Mouse (Mus musculus): ENCODE data around the gene Slc6a5. TPM values are rescaled to one million over a fixed set of nuclear protein-coding genes. Genes with fewer than 3 reads are reported as not detected.

Gene Slc6a5
- polyA plus RNA-seq, 1 experiment from 2014 or later: 14.3 TPM

- Histone ChIP-seq H3K4me1 (replicated peaks) (peaks cover 24% of the 10 kb centered on the region), H3K36me3 (peaks cover 23% of the 10 kb centered on the region; the same call in 1 of the 2 replicates), H3K9ac (no peak overlapping the region), H3K27me3 (no peaks in the 10 kb centered on the region), H3K27ac (replicated peaks) (no peak overlapping the region; the same call in 1 of the 2 replicates), H3K4me2 (no peak overlapping the region), H3K9me3 (no peaks in the 10 kb centered on the region), H3K4me3 (no peak overlapping the region)
- ATAC-seq (ENCODE audit: low read depth): no peak
- WGBS: 55% methylated on average over 4 of the region's 4 CpGs
These were observed 43.7 kb downstream of the Slc6a5 start for GRCm38 (mm10) chr7:49953546-49954181.

- 45% methylated on average over 7 of the region's 7 CpGs for WGBS
- ATAC-seq (ENCODE audit: low read depth): peak; percentile 32; the same call in 1 of the 2 replicates
- H3K4me1 ChIP-seq (replicated peaks): peaks cover 24% of the 10 kb centered on the region
- no peak overlapping the region for H3K4me2 ChIP-seq
- H3K36me3 ChIP-seq: peaks cover 30% of the 10 kb centered on the region
- H3K27ac ChIP-seq (replicated peaks): peak overlapping the region; percentile 28; the same call in 1 of the 2 replicates
- H3K9ac ChIP-seq: no peak overlapping the region
- H3K9me3 ChIP-seq: no peaks in the 10 kb centered on the region
- H3K27me3 ChIP-seq: no peaks in the 10 kb centered on the region
- no peak overlapping the region for H3K4me3 ChIP-seq
These were observed 44.9 kb downstream of the Slc6a5 start for GRCm38 (mm10) chr7:49954834-49955233.

- Histone ChIP-seq H3K4me2 (no peak overlapping the region), H3K27ac (replicated peaks) (no peak overlapping the region), H3K9me3 (no peaks in the 10 kb centered on the region), H3K9ac (no peak overlapping the region), H3K27me3 (no peaks in the 10 kb centered on the region), H3K4me3 (no peak overlapping the region), H3K4me1 (replicated peaks) (peaks cover 24% of the 10 kb centered on the region), H3K36me3 (peaks cover 18% of the 10 kb centered on the region)
- no peak for ATAC-seq (ENCODE audit: low read depth)
- WGBS: 59% methylated on average over 3 of the region's 3 CpGs
These were observed 47.2 kb downstream of the Slc6a5 start for GRCm38 (mm10) chr7:49957142-49957541.

- Histone ChIP-seq H3K27me3 (no peaks in the 10 kb centered on the region), H3K9me3 (no peaks in the 10 kb centered on the region), H3K4me1 (replicated peaks) (peaks cover 8% of the 10 kb centered on the region; the same call in 1 of the 2 replicates), H3K4me3 (no peak overlapping the region), H3K4me2 (no peak overlapping the region), H3K9ac (no peak overlapping the region), H3K27ac (replicated peaks) (no peak overlapping the region), H3K36me3 (peaks cover 7% of the 10 kb centered on the region)
- ATAC-seq (ENCODE audit: low read depth): peak; percentile 55; the same call in 1 of the 2 replicates
- 38% methylated on average over 2 of the region's 2 CpGs for WGBS
These were observed 53.8 kb downstream of the Slc6a5 start for GRCm38 (mm10) chr7:49963764-49964163.

- H3K4me1 ChIP-seq (replicated peaks): peaks cover 5% of the 10 kb centered on the region; the same call in 1 of the 2 replicates
These were observed 59.6 kb downstream of the Slc6a5 start for GRCm38 (mm10) chr7:49969516-49969915.

GRCm38 (mm10) chr7:49974841-49975440 is 65.0 kb downstream of the Slc6a5 start, which contains the start of gene Nell1:
Nell1 (plus strand) TSS chr7:49974864.
- H3K9ac ChIP-seq: peak within 1 kb of the TSS; percentile 67
- H3K27ac ChIP-seq (replicated peaks): peak within 1 kb of the TSS; percentile 43; the same call in 1 of the 2 replicates
- peak within 1 kb of the TSS; percentile 47 for H3K4me3 ChIP-seq
- H3K9me3 ChIP-seq: no peaks in the 10 kb centered on the region
- peaks cover 76% of the 10 kb centered on the region for H3K27me3 ChIP-seq
- WGBS: 1% methylated on average over 52 of the region's 52 CpGs
- peak; percentile 66 for ATAC-seq (ENCODE audit: low read depth)
- peaks cover 24% of the 10 kb centered on the region for H3K4me1 ChIP-seq (replicated peaks)
- peak within 1 kb of the TSS; percentile 81 for H3K4me2 ChIP-seq
- H3K36me3 ChIP-seq: no peaks in the 10 kb centered on the region

More at GRCm38 (mm10) chr7:49969516-49969915, 59.6 kb downstream of the Slc6a5 start:
- no peak overlapping the region for H3K27ac ChIP-seq (replicated peaks)
- H3K4me2 ChIP-seq: no peak overlapping the region
- H3K4me3 ChIP-seq: no peak overlapping the region
- peaks cover 24% of the 10 kb centered on the region for H3K27me3 ChIP-seq
- WGBS: 34% methylated on average over 4 of the region's 4 CpGs
- H3K9ac ChIP-seq: no peak overlapping the region
- ATAC-seq (ENCODE audit: low read depth): no peak
- H3K9me3 ChIP-seq: no peaks in the 10 kb centered on the region
- H3K36me3 ChIP-seq: no peaks in the 10 kb centered on the region

GRCm38 (mm10) chr7:49975441-49976121 is 65.6 kb downstream of the Slc6a5 start:
- H3K9me3 ChIP-seq: no peaks in the 10 kb centered on the region
- H3K4me1 ChIP-seq (replicated peaks): peaks cover 24% of the 10 kb centered on the region
- WGBS: under 1% methylated on average over 40 of the region's 40 CpGs
- H3K4me2 ChIP-seq: peak overlapping the region; percentile 81
- no peaks in the 10 kb centered on the region for H3K36me3 ChIP-seq
- peak overlapping the region; percentile 67 for H3K9ac ChIP-seq
- peak overlapping the region; percentile 47 for H3K4me3 ChIP-seq
- peaks cover 83% of the 10 kb centered on the region for H3K27me3 ChIP-seq
- H3K27ac ChIP-seq (replicated peaks): peak overlapping the region; percentile 43; the same call in 1 of the 2 replicates
- ATAC-seq (ENCODE audit: low read depth): peak; percentile 65

- Histone ChIP-seq H3K9me3 (no peaks in the 10 kb centered on the region), H3K36me3 (no peaks in the 10 kb centered on the region), H3K9ac (no peak overlapping the region), H3K4me1 (replicated peaks) (peaks cover 1% of the 10 kb centered on the region; the same call in 1 of the 2 replicates), H3K4me3 (no peak overlapping the region), H3K4me2 (no peak overlapping the region), H3K27me3 (peaks cover 59% of the 10 kb centered on the region), H3K27ac (replicated peaks) (no peak overlapping the region)
- no peak for ATAC-seq (ENCODE audit: low read depth)
- 14% methylated on average over 9 of the region's 9 CpGs for WGBS
These were observed 71.7 kb downstream of the Slc6a5 start for GRCm38 (mm10) chr7:49981511-49982227.

- Histone ChIP-seq H3K27me3 (peaks cover 31% of the 10 kb centered on the region), H3K4me1 (replicated peaks) (no peaks in the 10 kb centered on the region; the same call in 1 of the 2 replicates), H3K9ac (no peak overlapping the region), H3K36me3 (no peaks in the 10 kb centered on the region), H3K4me2 (no peak overlapping the region), H3K9me3 (no peaks in the 10 kb centered on the region), H3K4me3 (no peak overlapping the region), H3K27ac (replicated peaks) (no peak overlapping the region)
- ATAC-seq (ENCODE audit: low read depth): no peak
- 25% methylated on average over 6 of the region's 6 CpGs for WGBS
These were observed 74.8 kb downstream of the Slc6a5 start for GRCm38 (mm10) chr7:49984698-49985097.

- Histone ChIP-seq H3K4me2 (no peak overlapping the region), H3K4me3 (no peak overlapping the region), H3K36me3 (no peaks in the 10 kb centered on the region), H3K9me3 (no peaks in the 10 kb centered on the region), H3K9ac (no peak overlapping the region), H3K27me3 (peaks cover 20% of the 10 kb centered on the region; the same call in 1 of the 2 replicates), H3K27ac (replicated peaks) (no peak overlapping the region), H3K4me1 (replicated peaks) (no peaks in the 10 kb centered on the region; the same call in 1 of the 2 replicates)
- ATAC-seq (ENCODE audit: low read depth): no peak
- WGBS: 93% methylated on average over 8 of the region's 8 CpGs
These were observed 76.0 kb downstream of the Slc6a5 start for GRCm38 (mm10) chr7:49985947-49986346.

GRCm38 (mm10) chr7:49999321-49999720 is 89.4 kb downstream of the Slc6a5 start:
- Histone ChIP-seq H3K9ac (no peak overlapping the region), H3K4me1 (replicated peaks) (no peaks in the 10 kb centered on the region), H3K27me3 (no peaks in the 10 kb centered on the region), H3K4me3 (no peak overlapping the region), H3K27ac (replicated peaks) (no peak overlapping the region), H3K9me3 (no peaks in the 10 kb centered on the region), H3K36me3 (no peaks in the 10 kb centered on the region), H3K4me2 (no peak overlapping the region)
- ATAC-seq (ENCODE audit: low read depth): no peak
- WGBS: 84% methylated on average over 4 of the region's 4 CpGs

Data from neural tube, embryonic 13.5 days (tissue).